Mouse (Mus musculus) stomach, embryonic 16.5 days (tissue): ENCODE measurements around the gene Ip6k3. TPM values are rescaled to one million over a fixed set of nuclear protein-coding genes. Genes with fewer than 3 reads are reported as not detected.

ENCODE experiments used
- ATAC-seq: fragments of 200-750 bp; cut with Nextera tagmentation; 2 replicates; pipeline ENCODE4 v1.8.0; 2017; ENCODE audit warnings: moderate number of reproducible peaks, moderate TSS enrichment; ENCODE audit not compliant: insufficient read depth, low FRiP score
- H3K27ac ChIP-seq: fragments of 300-500 bp; sonication (generic); 2 replicates; pipeline ENCODE4 v1.5.1; 2014; ENCODE audit warnings: low read length
- H3K27me3 ChIP-seq: fragments of 300-500 bp; sonication (generic); 2 replicates; pipeline ENCODE4 v1.6.1; 2014; ENCODE audit warnings: low read length, control low read depth, mixed read lengths; ENCODE audit not compliant: control insufficient read depth, insufficient read depth
- H3K36me3 ChIP-seq: fragments of 300-500 bp; sonication (generic); 2 replicates; pipeline ENCODE4 v1.6.1; 2014; ENCODE audit warnings: low read length; ENCODE audit not compliant: control insufficient read depth, insufficient read depth
- H3K4me1 ChIP-seq: fragments of 300-500 bp; sonication (generic); 2 replicates; pipeline ENCODE4 v1.6.1; 2014; ENCODE audit warnings: low read length, control low read depth, mixed read lengths; ENCODE audit not compliant: control insufficient read depth, insufficient read depth
- H3K4me2 ChIP-seq: fragments of 300-500 bp; sonication (generic); 2 replicates; pipeline ENCODE4 v1.6.1; 2014; ENCODE audit warnings: low read depth, low read length, mixed read lengths
- H3K4me3 ChIP-seq: fragments of 300-500 bp; sonication (generic); replicated peaks from 2 replicates; pipeline ENCODE4 v1.5.1; 2014; ENCODE audit warnings: mild to moderate bottlenecking, low read length
- H3K9ac ChIP-seq: fragments of 300-500 bp; sonication (generic); 2 replicates; pipeline ENCODE4 v1.6.1; 2014; ENCODE audit warnings: low read length
- H3K9me3 ChIP-seq: fragments of 300-500 bp; sonication (generic); replicated peaks from 2 replicates; pipeline ENCODE4 v1.6.1; 2016; ENCODE audit warnings: low read length, control low read depth; ENCODE audit not compliant: control insufficient read depth
- WGBS: fragments of 180-500 bp; shearing (Covaris S2); extraction: QIAGEN DNeasy Blood & Tissue Kit; methylation state at CpG from one replicate; pipeline ENCODE4 v1.1.7; 2014; 5-methylcytosine and 5-hydroxymethylcytosine counted together
- polyA plus RNA-seq: library from polyadenylated mRNA; unstranded; fragments of >200 nt; fragmentation: Nextera tagmentation; extraction: Ambion mirVana; gene quantifications from 2 replicates; pipeline ENCODE4 v1.2.1, GENCODE M21; 2015

The Ip6k3 gene
- polyA plus RNA-seq, 1 experiment from 2014 or later = 1.3 TPM

DNA sequence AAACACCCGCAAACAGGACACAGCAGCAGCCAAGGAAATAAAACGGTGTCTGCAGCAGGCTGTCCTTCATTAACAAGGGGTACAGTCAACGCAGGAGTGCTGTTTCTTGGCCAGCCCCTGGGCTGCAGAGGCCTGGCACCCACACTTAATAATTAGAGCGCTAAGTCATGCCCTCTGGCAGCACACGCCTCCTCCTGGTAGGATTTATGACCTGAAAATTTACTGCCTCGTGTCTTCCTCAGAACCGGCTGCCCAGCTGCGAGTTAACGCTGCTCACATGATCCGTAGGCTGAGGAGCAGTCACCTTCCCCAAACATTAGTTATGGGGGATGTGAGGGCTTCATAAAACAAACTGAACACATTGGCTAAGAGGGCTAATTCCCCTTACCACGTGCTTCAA, 33.2 kb upstream of the Ip6k3 start:
- WGBS = 62% methylated on average over 11 of the region's 11 CpGs
- peaks cover 11% of the 10 kb centered on the region for H3K36me3 ChIP-seq
- no peak overlapping the region for H3K4me2 ChIP-seq
- no peaks in the 10 kb centered on the region for H3K27me3 ChIP-seq
- ATAC-seq = no peak
- H3K4me1 ChIP-seq = peaks cover 7% of the 10 kb centered on the region
- H3K27ac ChIP-seq = no peak overlapping the region
- H3K9me3 ChIP-seq = no peaks in the 10 kb centered on the region
- no peak overlapping the region for H3K9ac ChIP-seq
- H3K4me3 ChIP-seq = no peak overlapping the region

DNA sequence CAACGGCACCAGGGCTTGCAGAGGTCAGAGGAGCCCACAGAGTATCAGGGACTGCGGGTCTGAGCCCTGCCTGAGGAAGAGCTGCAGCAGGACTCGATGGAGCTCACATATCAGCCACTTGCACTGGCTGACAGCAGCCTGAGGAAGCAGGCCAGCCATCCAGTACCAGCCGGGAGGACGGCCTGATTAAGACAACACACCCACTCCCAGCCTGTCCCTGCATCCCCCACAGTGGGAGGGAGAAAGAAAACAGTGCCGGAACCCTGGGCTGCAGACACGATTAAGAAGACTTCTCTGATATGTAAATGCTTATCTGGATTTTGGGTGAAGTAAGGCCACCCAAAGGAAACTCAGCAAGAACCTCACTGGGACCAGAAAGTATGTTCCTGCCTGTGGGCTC, 32.3 kb upstream of the Ip6k3 start:
- H3K9ac ChIP-seq = no peak overlapping the region
- H3K4me2 ChIP-seq = no peak overlapping the region
- H3K27me3 ChIP-seq = no peaks in the 10 kb centered on the region
- H3K27ac ChIP-seq = no peak overlapping the region
- no peak overlapping the region for H3K4me3 ChIP-seq
- H3K9me3 ChIP-seq = no peaks in the 10 kb centered on the region
- ATAC-seq = no peak
- H3K36me3 ChIP-seq = peaks cover 11% of the 10 kb centered on the region
- peaks cover 7% of the 10 kb centered on the region for H3K4me1 ChIP-seq
- 77% methylated on average over 7 of the region's 7 CpGs for WGBS

DNA sequence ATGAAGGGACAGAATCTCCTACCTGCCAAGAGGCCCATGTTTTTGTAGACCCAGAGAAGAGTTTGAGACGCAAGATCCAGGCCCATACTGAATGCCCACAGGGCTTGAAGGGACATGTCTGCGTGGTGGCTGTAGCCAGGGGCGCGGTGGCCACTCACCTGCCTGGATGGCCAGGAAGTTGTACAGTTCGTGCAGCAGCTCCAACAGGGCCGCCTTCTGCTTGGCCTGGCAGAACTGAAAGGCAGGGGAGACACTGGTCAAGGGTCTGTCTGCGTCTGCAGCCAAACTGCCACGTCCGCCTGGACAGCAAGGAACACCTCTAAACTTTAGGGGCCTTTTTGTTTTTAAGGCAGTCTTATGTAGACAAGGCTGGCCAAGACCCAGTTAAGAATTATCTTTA, 31.6 kb upstream of the Ip6k3 start:
- H3K27me3 ChIP-seq = no peaks in the 10 kb centered on the region
- H3K36me3 ChIP-seq = peaks cover 11% of the 10 kb centered on the region
- no peak overlapping the region for H3K9ac ChIP-seq
- 96% methylated on average over 9 of the region's 9 CpGs for whole genome bisulfite sequencing
- H3K4me1 ChIP-seq = peaks cover 7% of the 10 kb centered on the region
- H3K4me2 ChIP-seq = no peak overlapping the region
- H3K27ac ChIP-seq = no peak overlapping the region
- no peaks in the 10 kb centered on the region for H3K9me3 ChIP-seq
- no peak overlapping the region for H3K4me3 ChIP-seq
- ATAC-seq = no peak

GRCm38 (mm10) chr17:27196206-27196605, 28.6 kb upstream of the Ip6k3 start:
- WGBS = 72% methylated on average over 9 of the region's 9 CpGs
- no peak overlapping the region for H3K4me3 ChIP-seq
- no peak overlapping the region for H3K4me2 ChIP-seq
- H3K9ac ChIP-seq = no peak overlapping the region
- H3K4me1 ChIP-seq = no peaks in the 10 kb centered on the region
- no peaks in the 10 kb centered on the region for H3K27me3 ChIP-seq
- no peak for ATAC-seq
- no peak overlapping the region for H3K27ac ChIP-seq
- no peaks in the 10 kb centered on the region for H3K9me3 ChIP-seq
- H3K36me3 ChIP-seq = peaks cover 28% of the 10 kb centered on the region

DNA sequence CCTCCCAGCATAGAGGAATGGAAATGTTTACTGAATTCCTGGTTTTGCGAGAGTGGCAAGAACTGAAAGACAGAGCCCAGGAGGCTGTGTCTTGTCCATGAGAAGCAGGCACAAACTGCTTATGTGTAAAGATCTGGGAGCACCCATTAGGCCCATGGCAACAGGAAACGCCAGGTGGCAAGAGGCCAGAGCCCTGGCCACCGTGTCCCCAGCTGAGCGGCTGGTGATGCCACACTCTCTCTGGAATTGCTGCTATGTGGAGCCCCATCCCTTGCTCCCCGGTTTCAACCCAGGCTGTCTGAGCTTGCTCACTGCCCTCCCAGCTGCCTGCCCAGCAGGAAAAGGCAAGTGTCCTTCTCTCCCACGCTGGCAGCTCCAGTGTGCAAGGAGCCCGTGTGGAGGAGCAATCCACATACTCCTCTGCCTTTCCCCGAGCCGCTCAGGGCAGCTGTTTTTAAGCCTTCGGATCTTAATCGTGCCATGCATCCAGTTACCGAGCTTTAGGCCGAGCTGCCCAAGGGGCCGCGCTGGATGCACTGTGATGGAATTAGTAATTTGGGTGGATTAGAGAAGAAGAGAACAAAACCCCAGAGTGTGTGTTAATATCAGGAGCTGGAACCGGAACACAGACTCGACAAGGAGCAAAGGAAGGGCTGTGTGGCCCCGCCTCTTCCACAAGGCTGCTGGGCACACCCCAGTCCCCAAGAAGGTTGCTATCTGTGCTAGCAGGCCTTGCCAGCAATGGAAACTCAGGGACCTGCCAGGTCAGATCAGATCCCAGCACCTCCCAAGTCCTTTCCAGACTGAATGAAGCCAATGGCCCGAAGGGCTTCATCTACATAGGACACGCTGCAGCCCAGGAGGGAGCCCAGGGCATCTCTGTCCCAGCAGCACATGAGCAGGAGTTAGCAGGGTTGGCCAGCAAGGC, 26.9 kb upstream of the Ip6k3 start:
- H3K4me2 ChIP-seq = no peak overlapping the region
- no peak for ATAC-seq
- H3K36me3 ChIP-seq = peaks cover 32% of the 10 kb centered on the region
- H3K27ac ChIP-seq = no peak overlapping the region
- H3K9me3 ChIP-seq = no peaks in the 10 kb centered on the region
- H3K9ac ChIP-seq = no peak overlapping the region
- H3K4me3 ChIP-seq = no peak overlapping the region
- no peaks in the 10 kb centered on the region for H3K4me1 ChIP-seq
- 73% methylated on average over 20 of the region's 20 CpGs for WGBS
- no peaks in the 10 kb centered on the region for H3K27me3 ChIP-seq

DNA sequence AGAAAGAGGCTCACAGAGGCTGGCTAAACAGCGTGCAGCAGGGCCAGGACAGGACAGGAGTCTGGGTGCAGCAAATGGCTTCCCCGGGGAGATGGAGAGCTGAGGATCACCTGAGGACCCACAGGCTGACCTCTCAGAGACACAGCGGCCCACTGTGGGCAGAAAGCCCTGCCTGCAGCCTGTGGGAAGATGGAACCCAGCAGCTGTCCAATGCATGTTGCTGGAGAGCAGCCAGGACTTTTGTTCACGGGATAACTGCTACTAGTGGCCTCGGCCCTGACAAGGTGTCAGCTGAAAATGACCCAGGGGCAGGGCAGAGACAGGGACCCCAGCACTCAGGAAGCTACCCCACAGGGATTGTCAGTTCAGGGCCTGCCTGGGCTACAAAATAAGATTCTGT, 24.2 kb upstream of the Ip6k3 start:
- Histone ChIP-seq H3K4me1 (no peaks in the 10 kb centered on the region), H3K27ac (no peak overlapping the region), H3K36me3 (peaks cover 24% of the 10 kb centered on the region; the same call in 1 of the 2 replicates), H3K27me3 (no peaks in the 10 kb centered on the region), H3K9ac (no peak overlapping the region), H3K4me2 (no peak overlapping the region), H3K4me3 (no peak overlapping the region), H3K9me3 (no peaks in the 10 kb centered on the region)
- ATAC-seq = no peak
- WGBS = 75% methylated on average over 5 of the region's 5 CpGs

- no peak overlapping the region for H3K9ac ChIP-seq
- H3K9me3 ChIP-seq = no peaks in the 10 kb centered on the region
- H3K4me3 ChIP-seq = no peak overlapping the region
- no peaks in the 10 kb centered on the region for H3K27me3 ChIP-seq
- H3K4me2 ChIP-seq = no peak overlapping the region
- 82% methylated on average over 6 of the region's 6 CpGs for WGBS
- H3K36me3 ChIP-seq = peaks cover 24% of the 10 kb centered on the region; the same call in 1 of the 2 replicates
- no peaks in the 10 kb centered on the region for H3K4me1 ChIP-seq
- no peak for ATAC-seq
- no peak overlapping the region for H3K27ac ChIP-seq
These were observed 23.6 kb upstream of the Ip6k3 start for GRCm38 (mm10) chr17:27191189-27191588.

GRCm38 (mm10) chr17:27189640-27190216, 22.1 kb upstream of the Ip6k3 start:
- no peak overlapping the region for H3K27ac ChIP-seq
- H3K36me3 ChIP-seq = peaks cover 24% of the 10 kb centered on the region; the same call in 1 of the 2 replicates
- H3K4me1 ChIP-seq = no peaks in the 10 kb centered on the region
- H3K9me3 ChIP-seq = no peaks in the 10 kb centered on the region
- H3K9ac ChIP-seq = no peak overlapping the region
- H3K27me3 ChIP-seq = no peaks in the 10 kb centered on the region
- H3K4me2 ChIP-seq = no peak overlapping the region
- WGBS = 38% methylated on average over 10 of the region's 10 CpGs
- ATAC-seq = peak; percentile 63; the same call in 1 of the 2 replicates
- no peak overlapping the region for H3K4me3 ChIP-seq

DNA sequence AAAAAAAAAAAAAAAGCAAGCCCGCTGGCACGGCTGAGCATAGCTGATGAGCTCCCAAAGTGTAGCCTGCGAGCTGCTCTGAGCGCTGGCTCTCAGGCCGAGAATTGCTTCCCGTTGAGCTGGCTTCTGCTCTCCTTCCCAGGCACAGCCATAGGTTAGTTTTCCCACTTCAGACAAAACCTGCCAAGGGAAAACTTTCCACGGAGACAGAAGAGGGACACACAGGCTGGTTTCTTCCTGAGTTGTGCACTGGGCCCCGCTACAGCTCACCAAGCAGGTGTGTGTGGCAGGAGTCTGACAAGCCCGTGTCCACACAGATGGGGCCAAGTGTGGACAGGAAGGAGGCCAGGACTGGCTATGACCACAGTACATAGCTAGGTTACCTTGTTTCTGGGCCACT, 21.3 kb upstream of the Ip6k3 start:
- 72% methylated on average over 9 of the region's 9 CpGs for WGBS
- no peak overlapping the region for H3K4me2 ChIP-seq
- no peak for ATAC-seq
- no peak overlapping the region for H3K4me3 ChIP-seq
- H3K4me1 ChIP-seq = no peaks in the 10 kb centered on the region
- H3K9ac ChIP-seq = no peak overlapping the region
- peaks cover 24% of the 10 kb centered on the region; the same call in 1 of the 2 replicates for H3K36me3 ChIP-seq
- H3K27ac ChIP-seq = no peak overlapping the region
- H3K9me3 ChIP-seq = no peaks in the 10 kb centered on the region
- H3K27me3 ChIP-seq = no peaks in the 10 kb centered on the region
